Mouse (Mus musculus): ENCODE data around the gene Jhy. TPM values are rescaled to one million over a fixed set of nuclear protein-coding genes. Genes with fewer than 3 reads are reported as not detected.

The Jhy gene
- polyA plus RNA-seq (2012; ENCODE audit: insufficient read depth, insufficient read length, missing spikeins), result not detected in 2 replicates

DNA sequence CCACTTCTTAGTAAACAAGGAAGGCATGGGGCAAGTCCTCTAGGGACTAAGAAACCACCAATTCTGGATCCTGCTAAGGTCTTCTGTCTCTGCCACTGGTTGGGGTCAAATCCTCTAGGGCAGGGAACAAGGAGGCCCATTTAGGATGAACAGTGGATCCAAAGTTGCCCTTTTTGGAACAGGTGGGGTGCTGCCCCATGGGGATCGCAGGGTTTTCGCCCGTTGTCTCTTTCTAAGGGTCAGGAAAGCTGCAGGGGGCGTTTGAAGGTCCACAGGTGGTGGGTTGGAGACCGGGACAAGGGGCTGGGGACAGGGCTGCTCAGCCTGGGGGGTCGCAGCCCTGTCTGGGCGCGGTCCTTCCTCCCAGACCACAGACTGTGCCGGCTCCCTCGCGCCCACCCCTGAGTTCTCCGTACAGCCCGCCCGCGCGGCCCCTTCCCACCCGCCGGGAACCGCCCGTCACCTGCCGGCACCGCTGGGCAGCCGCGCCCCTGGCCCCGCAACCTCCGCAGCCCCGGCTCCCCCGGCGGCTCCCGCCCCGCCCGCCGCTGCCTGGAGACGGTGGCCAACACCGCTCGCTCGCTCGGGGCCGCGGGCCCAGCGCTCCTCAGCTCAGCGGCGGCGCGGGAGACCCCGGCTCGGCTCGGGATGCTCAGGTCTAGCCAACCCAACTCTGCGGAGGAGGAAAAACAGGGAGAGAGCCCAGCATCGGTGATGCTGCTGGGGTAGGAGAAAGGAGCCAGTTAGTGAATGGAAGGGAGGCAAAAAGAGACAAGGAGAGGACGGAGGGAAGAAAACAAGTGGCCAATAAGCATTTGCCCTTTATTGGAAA is at the start of gene Jhy:
TSS of gene Jhy (minus strand) at position 533 of the 832 bp plus-strand sequence.
- TF ChIP-seq POLR2A (IDR thresholded peaks at IDR 0.05; ENCODE audit: borderline replicate concordance, low read depth, low read length) (no peak), CTCF (IDR thresholded peaks at IDR 0.05; ENCODE audit: low read depth, low read length) (no peak)
- Histone ChIP-seq H3K27ac (ENCODE audit: insufficient read depth, low read depth, low read length) (no peak within 1 kb of the TSS), H3K4me1 (ENCODE audit: control insufficient read depth, insufficient read depth, low read length) (0 out of 2 replicates have a peak, but pooled peaks cover 3% of the 10 kb centered on the region), H3K4me3 (ENCODE audit: insufficient read depth, low read length) (no peak within 1 kb of the TSS)

DNA sequence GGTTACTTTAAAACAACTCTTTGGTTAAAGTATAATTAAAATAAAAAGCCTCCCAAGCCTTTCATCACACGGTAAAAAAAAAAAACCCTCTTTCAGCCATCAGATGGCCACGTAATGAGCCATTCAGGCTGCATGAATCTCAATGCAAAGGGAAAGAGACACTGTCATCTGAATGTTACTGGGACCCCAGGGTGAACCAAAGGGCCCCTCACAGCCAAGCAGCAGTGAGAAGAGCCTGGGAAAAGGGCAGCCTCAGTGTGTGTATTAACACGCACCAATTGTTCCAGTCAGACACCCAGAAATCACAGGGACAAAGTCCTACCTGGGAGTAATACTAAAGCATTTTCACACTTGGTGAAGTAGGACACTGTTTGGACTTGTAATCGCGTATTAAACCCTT is 48.5 kb upstream of the Jhy start:
- Histone ChIP-seq H3K27ac (ENCODE audit: insufficient read depth, low read depth, low read length) (no peak overlapping the region), H3K4me1 (ENCODE audit: control insufficient read depth, insufficient read depth, low read length) (no peaks in the 10 kb centered on the region), H3K4me3 (ENCODE audit: insufficient read depth, low read length) (no peak overlapping the region)
- no peak for TF ChIP-seq POLR2A (IDR thresholded peaks at IDR 0.05; ENCODE audit: borderline replicate concordance, low read depth, low read length)
- no peak for TF ChIP-seq CTCF (IDR thresholded peaks at IDR 0.05; ENCODE audit: low read depth, low read length)

DNA sequence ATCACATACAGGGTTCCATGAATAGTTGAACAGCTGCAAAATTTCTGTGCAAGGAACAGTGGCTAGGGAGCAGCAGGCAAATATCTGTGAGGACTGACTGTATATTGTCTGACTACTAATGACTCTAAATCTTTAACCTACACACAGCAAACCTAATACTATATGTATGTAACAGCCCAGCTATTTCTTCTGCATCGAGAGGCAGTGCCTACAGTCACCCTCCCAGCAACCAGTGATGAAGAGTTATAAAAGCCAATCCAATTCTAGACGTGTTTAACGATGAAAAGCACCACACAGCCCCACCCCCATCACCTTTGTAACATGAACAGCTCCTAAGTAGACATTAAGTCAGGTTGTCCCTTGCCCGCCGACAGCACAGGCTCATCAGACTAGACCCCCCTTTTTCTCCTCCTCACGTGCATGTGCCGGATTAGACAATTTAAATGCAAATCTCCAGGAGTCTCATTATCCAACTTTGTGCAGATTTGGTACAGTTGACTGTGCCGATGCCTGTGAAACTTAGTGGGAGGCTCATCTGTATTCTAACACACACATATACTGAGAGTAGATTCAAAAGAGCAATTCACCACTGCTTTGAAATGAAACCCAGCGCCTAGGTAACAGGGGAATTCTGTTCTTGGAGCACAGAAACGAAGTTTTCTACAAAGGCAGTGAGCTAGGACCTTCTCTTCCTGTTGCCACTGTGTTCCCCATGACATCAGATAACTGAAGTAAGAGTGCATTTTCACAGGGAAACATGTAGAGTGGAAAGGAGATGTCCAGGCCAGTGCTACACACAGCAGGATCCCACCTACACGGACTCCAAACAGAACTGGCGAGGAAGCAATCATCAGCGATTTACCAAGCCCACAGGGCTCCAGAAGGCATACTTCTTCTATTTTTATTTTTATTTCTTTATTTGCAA is 47.9 kb upstream of the Jhy start:
- no peak for TF ChIP-seq POLR2A (IDR thresholded peaks at IDR 0.05; ENCODE audit: borderline replicate concordance, low read depth, low read length)
- no peak for TF ChIP-seq CTCF (IDR thresholded peaks at IDR 0.05; ENCODE audit: low read depth, low read length)
- no peak overlapping the region for H3K4me3 ChIP-seq (ENCODE audit: insufficient read depth, low read length)
- no peak overlapping the region for H3K27ac ChIP-seq (ENCODE audit: insufficient read depth, low read depth, low read length)
- no peaks in the 10 kb centered on the region for H3K4me1 ChIP-seq (ENCODE audit: control insufficient read depth, insufficient read depth, low read length)

DNA sequence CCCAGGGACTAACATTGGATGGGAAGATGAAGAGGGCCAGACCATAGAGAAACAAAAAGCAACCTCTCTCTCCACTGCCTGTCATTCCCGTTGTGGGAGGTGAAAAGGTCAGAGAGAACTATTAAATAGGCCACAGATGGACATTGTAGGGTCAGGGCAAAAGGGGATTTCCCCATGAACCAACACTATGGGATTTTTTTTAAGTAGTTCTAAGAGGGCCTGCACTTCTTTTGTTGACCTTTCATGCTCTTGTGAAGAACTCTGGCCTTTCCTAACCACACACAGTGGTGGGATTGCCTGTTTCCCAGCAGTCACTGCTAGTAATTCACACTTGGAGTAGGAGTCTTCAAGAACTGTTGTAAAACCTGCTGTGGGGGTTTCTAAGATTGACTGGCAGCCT is 43.9 kb upstream of the Jhy start:
- Histone ChIP-seq H3K4me3 (ENCODE audit: insufficient read depth, low read length) (no peak overlapping the region), H3K27ac (ENCODE audit: insufficient read depth, low read depth, low read length) (no peak overlapping the region), H3K4me1 (ENCODE audit: control insufficient read depth, insufficient read depth, low read length) (no peaks in the 10 kb centered on the region)
- TF ChIP-seq CTCF (IDR thresholded peaks at IDR 0.05; ENCODE audit: low read depth, low read length) (no peak), POLR2A (IDR thresholded peaks at IDR 0.05; ENCODE audit: borderline replicate concordance, low read depth, low read length) (no peak)

DNA sequence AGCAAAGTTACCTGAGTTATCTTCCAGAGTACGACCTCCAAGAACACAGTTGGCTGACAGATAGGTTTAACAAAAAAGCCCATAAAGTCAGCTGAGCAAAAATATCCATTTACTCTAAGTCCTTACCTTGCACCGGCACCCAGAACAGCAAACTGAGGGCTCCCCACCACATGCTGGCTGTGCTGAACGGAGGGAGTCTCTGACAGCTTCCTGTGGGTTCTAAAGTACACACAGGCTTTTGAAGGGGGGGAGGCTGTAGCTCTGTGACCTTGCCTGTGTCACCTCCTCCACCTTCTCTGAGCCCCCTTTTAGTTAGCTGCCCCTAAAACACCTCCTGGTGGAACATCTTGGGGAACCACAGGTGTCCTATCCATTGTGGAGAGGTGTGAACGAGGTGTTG is 40.5 kb upstream of the Jhy start, which contains the start of gene Crtam:
TSS of gene Crtam (minus strand) at position 214 of the 400 bp plus-strand sequence.
- Histone ChIP-seq H3K27ac (ENCODE audit: insufficient read depth, low read depth, low read length) (no peak within 1 kb of the TSS), H3K4me3 (ENCODE audit: insufficient read depth, low read length) (no peak within 1 kb of the TSS), H3K4me1 (ENCODE audit: control insufficient read depth, insufficient read depth, low read length) (no peaks in the 10 kb centered on the region)
- TF ChIP-seq POLR2A (IDR thresholded peaks at IDR 0.05; ENCODE audit: borderline replicate concordance, low read depth, low read length), result no peak
- no peak for TF ChIP-seq CTCF (IDR thresholded peaks at IDR 0.05; ENCODE audit: low read depth, low read length)

DNA sequence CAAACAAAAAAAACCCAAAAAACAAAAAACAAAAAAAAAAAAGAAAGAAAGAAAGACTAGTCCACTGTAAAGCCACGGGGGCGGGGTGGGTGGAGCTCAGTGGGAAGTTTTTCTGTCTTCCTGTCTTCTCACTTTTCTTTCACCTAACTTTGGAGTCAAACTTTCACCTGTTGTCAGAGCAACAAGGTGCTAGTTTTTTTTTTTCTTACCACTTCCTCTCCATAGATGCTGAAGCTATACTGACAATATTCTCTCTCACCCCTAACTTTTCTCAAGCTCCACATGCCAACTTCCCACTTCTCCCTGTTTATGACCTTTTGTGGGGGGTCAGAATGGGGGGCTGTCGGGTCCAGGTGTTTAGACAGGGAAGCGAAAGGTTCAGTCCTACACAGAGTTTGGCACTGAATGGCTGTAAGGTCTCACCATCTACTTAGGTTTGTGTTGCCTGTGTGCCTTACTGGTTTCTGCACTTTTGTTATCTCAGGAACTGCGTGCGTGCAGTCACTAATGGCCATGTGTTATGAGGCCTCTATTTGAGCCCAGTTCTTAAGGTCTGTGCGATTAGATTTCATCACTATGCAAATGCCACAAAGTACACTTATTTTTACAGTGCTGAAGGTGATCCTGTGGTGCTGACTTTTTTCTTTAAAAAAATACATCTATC is 33.3 kb upstream of the Jhy start:
- Histone ChIP-seq H3K27ac (ENCODE audit: insufficient read depth, low read depth, low read length) (no peak overlapping the region), H3K4me3 (ENCODE audit: insufficient read depth, low read length) (no peak overlapping the region), H3K4me1 (ENCODE audit: control insufficient read depth, insufficient read depth, low read length) (no peaks in the 10 kb centered on the region)
- TF ChIP-seq POLR2A (IDR thresholded peaks at IDR 0.05; ENCODE audit: borderline replicate concordance, low read depth, low read length) (no peak), CTCF (IDR thresholded peaks at IDR 0.05; ENCODE audit: low read depth, low read length) (no peak)

DNA sequence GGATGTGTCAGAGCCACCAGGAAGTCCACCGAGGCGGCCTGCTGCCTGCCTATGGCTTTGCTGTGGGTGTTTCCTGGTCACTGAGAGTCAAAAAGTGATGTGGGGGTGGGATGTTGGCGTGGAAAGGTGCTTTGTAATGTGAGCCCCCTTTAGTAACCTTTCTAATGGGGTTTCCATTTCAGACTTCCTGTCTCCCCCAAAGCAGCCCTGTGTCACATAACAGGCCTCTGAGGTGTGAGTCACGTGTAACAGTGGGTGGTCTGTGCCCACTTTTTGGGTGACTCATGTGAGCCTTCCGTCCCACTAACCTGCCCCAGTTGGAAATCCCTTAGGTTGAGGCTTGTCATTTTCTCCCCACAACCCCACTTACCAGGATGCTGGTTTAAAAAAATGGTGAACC is 30.2 kb upstream of the Jhy start:
- no peak overlapping the region for H3K27ac ChIP-seq (ENCODE audit: insufficient read depth, low read depth, low read length)
- peaks cover 10% of the 10 kb centered on the region for H3K4me1 ChIP-seq (ENCODE audit: control insufficient read depth, insufficient read depth, low read length)
- no peak overlapping the region for H3K4me3 ChIP-seq (ENCODE audit: insufficient read depth, low read length)
- TF ChIP-seq CTCF (IDR thresholded peaks at IDR 0.05; ENCODE audit: low read depth, low read length) (no peak), POLR2A (IDR thresholded peaks at IDR 0.05; ENCODE audit: borderline replicate concordance, low read depth, low read length) (no peak)

DNA sequence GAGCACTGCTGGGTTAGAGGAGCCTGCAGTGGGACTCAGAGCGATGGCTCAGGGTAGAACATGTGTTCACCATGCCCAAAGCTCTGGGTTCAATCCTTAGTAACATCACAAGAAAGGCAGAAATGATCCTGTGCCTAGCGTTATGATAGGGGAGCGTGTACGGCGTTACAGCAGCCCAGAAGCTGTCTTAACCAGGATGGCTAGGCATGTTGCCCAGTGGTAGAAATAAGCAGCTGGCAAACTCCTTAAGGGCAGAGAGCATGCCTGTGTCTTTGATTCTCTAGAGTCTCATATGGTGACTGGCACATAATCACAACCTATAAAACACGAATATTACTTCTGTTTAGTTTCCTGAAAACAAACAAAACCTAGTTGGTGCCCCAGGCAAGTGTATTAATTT is 27.6 kb upstream of the Jhy start:
- H3K4me3 ChIP-seq (ENCODE audit: insufficient read depth, low read length), result no peak overlapping the region
- no peak for TF ChIP-seq CTCF (IDR thresholded peaks at IDR 0.05; ENCODE audit: low read depth, low read length)
- TF ChIP-seq POLR2A (IDR thresholded peaks at IDR 0.05; ENCODE audit: borderline replicate concordance, low read depth, low read length), result no peak
- H3K27ac ChIP-seq (ENCODE audit: insufficient read depth, low read depth, low read length), result no peak overlapping the region
- H3K4me1 ChIP-seq (ENCODE audit: control insufficient read depth, insufficient read depth, low read length), result peaks cover 10% of the 10 kb centered on the region

DNA sequence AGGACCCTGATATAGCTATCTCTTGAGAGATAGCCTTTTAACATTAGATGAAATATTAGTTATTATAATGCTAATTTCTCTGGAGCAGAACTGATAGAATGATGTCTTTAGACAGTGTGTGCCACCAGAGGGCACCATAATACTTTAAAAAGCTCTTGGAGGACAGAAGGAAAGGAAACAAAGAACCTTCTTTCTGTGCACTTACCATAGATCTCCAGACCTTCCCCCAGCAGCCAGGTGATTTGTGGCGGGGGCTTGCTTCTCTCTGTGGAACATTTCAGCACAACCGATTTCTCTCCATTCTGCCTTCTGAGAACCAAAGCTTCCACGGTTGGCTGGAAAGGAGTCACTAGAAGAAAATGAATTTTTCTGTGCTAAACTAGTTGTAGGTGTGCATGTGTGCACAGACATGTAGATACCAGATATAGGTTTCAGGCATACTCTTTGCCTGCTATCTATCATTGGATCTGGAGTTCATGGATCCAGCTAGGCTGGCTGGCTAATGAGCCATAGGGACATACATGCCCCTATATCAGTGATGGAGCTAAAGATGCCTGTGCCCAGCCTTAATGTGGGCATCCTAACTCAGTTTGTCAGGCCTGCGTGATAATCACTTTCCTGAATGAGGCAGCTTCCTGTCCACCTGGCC is 26.1 kb upstream of the Jhy start:
- no peak for TF ChIP-seq CTCF (IDR thresholded peaks at IDR 0.05; ENCODE audit: low read depth, low read length)
- no peak for TF ChIP-seq POLR2A (IDR thresholded peaks at IDR 0.05; ENCODE audit: borderline replicate concordance, low read depth, low read length)
- H3K27ac ChIP-seq (ENCODE audit: insufficient read depth, low read depth, low read length), result no peak overlapping the region
- no peak overlapping the region for H3K4me3 ChIP-seq (ENCODE audit: insufficient read depth, low read length)
- peaks cover 10% of the 10 kb centered on the region for H3K4me1 ChIP-seq (ENCODE audit: control insufficient read depth, insufficient read depth, low read length)
